Mouse (Mus musculus) right cerebral cortex, adult 2 months (tissue): ENCODE measurements at regions not wholly inside any gene's neighbourhood (a gene's known extent, or its start where the extent isn't known, plus 50 kb on each side); places are given as distances from the start of the nearest gene placed in this dataset.

ENCODE experiments used
- DNase-seq, 2 experiments: peaks; one replicate each; pipeline ENCODE4 v3.0.0; 2021 to 2022; ENCODE audit warnings: low spot score in 2 of 2

DNA sequence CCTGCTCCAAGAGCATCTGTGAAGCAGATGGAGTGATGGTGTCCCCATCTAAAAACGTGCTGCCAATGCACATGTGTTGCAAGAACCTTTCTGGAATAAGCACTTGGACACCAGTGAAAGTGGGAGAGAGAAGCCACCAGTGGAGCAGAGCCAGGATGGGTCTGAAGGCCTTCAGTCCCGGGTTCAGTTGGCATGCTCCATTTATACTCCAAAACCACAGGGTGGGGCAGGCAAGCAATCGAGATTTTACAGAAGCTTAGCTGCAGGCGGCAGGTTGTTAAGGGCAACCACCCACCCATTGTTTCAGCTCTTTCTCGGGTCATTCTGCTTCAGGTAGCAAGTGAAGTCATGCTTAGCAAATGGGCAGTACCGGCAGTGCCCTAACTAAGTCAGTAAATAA lies 51.8 kb upstream of the Sv2b start:
- DNase-seq, result no peak

DNA sequence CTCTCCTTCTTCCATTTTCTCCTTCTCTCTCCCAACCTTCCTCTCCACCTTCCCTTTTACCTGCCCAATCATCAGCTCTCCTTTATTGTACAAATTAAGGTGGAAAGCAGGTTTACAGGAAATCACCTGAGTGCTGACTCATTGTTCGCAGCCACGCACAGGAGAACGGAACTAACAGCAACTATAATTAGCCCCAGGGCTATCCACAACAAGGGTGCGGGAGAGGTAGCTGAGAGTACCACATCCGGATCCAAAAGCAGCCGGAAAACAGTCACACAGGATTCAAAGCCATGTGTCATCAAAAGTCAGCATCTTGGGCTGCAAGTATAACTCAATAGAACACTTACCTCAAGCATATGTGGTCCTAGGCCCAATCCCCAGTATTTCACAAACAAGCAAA lies 53.5 kb upstream of the Sv2b start:
- no peak for DNase-seq

DNA sequence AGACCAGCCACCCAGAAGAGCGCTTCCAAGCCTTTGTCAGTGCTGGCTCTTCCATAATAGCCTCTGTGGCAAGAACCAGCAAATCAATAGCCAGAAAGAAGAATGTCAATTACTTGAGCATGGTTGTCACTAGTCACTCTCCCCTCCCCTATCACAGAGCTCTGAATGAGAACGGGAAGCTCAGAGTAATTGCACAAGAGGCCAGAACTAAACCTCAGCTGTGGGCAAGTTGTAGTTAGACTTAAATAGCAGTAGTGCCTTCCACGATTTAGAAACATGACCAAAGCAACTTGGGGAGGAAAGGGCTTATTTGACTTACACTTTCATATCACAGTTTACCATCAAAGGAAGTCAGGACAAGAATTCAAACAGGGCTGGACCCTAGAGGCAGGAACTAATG lies 56.4 kb upstream of the Sv2b start:
- DNase-seq, result no peak

DNA sequence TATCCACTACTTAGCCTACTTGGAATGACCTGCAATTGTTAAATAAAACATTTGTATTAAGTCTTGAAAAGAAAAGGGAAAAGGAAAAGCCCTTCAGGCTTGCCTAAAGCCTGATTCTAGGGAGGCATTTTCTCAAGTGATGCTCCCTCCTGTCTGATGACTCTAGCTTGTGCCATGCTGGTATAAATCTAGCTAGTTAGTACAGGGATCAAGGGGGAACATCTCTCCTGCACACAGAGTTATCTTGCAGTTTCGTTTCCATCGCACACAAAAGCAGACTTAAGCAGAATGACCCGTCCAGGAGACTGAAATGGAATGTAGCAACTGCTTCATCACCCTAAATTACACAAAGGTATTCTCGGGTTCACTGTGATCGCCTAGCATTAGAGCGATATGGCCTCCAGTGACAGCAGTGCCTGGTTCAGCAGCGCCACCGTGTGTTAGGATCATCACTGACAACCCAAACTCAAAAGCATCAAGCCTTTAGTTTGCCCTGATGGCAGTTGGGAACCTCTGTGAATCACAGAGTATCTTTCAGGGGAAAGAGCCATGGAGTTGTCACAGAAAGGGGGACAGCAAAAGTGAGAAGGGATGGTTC lies 57.3 kb upstream of the Sv2b start:
- peak; percentile 94 for DNase-seq

DNA sequence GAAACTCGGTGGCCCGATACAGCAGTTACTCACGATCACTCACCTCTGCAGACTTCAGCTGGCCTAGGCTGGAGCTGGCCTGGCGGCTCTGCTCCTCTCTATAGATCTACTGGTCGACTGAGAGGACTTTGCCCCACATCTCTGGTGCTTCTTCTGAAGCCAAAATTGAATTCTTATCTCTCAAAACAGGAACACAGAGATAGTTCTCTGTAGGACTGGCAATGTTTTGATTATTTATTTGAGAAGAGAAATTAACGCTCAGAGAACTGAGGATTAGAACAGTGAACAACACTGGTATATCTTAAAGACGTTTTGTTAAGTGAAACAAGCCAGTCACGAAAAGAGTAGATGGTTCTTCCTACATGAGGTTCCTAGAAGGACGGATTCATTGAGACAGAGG lies 59.3 kb upstream of the Sv2b start:
- DNase-seq, result no peak

DNA sequence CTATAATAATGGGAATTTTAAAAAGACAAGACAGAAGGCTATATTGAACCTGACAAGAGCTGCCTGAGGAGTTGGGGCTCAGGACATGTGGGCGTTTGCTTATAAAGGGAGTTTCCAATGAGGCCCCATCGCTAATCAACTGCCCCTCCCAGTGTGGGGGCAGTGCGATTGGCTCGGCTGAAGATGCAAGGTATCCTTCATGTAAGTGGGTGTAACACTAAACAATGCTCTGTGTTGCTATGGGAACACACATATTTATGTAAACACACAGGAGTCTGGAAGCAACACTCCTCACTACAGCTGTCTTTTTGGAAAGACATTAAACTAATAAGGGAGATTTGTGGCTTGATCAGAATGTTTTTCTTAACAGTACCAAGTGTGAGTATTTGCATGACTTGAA lies 60.3 kb upstream of the Sv2b start:
- DNase-seq, result no peak

DNA sequence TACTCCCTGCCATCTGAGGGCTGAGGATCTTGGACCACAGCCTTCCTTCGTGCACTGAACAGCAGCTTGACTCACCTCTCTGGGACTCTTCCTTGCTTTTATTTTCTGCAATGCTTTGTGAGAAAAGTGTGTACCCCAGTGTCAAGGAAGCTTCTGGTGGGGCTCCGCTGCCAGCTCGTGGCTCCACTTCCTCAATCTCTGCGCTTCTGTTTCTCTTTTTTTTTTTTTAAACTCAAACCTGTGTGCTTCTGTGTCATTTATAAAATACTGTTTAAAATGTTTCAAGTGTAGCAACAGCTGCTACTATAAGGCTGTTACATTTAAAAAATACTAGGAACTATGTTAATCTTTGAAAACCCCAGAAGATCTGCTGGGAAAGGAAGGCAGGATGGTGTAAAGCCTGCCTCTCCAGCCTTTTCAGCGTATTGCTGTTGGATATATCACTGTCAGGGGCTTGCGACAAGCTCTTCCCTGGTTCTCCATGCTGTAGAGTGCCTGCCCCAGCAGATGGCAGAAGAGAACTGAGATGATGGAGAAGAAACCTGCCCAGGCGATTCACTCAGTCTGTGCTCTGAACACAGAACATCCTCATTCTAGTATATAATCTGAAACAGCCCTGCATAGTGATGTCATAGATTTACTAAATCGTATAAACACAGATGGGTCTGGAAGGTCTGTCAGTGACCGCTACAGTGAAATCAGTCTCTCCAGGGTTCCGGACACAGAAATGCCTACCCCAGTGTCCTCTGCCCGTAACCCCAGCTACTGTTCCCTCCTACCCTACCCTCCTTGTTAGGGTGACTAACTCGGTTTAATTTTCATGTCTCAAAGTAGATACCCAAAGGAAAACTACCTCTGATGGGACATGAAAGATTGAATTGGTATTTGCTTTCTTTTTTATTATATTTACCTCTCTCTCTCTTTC lies 61.8 kb upstream of the Sv2b start:
- DNase-seq, result peak; percentile 88 to 96

DNA sequence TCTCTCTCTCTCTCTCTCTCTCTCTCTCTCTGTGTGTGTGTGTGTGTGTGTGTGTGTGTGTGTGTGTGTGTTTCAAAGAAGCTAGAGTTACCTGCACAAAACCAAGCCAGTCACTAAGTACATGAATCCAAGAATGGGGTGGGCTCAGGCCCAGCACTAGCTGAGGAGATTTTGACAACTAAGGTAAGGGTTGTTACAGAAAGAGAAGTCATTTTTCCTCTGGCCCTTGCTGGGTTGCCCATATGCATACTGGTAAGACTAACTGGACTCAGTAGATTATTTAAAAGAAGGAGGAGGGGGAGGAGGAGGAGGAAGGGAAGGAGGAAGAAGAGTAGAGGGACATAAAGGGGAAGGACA lies 62.4 kb upstream of the Sv2b start:
- DNase-seq, result no peak

DNA sequence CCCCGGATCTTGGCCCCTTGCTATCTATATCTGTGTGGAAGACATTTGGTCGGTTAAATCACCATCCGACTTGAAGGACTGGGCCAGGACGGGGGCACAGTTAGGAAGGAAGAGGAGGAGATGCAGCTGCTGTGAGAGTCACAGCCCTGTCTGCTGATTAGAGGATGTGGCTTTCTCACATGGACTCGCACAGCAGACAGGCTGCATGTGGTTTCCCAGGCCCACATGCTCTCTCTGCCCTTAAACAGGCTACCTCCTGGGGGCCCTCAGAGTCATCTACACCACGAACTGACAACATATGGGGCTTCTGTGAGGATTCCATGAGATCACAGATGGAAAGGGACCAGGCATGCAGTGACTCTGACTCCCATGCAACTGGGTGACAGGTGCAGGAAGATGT lies 62.9 kb upstream of the Sv2b start:
- no peak for DNase-seq

DNA sequence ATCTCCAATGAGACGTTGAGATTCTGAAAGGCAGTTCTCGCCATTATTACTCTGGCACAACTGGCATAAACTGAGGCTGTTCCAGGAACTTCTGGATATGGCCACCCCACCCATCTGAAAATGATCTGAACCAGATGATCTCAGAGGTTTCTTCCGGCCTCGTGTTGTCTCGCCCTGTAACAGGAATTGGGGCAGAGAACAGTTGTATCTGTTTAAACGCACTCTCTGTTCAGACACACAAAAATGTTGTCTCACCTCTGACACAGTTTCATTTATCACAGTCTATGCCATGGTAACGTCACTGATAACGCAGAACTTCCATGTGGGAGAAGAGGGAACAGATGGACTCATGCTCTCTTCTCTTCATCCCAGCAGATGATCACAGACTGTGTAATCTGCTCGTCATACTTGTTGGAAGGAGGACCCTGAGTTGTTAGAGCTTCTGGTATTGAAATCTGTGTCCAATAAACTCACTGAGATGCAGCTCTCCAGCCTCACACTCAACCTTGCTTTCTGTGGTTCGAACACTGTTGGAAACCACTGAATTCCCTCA lies 63.9 kb upstream of the Sv2b start:
- no peak for DNase-seq

DNA sequence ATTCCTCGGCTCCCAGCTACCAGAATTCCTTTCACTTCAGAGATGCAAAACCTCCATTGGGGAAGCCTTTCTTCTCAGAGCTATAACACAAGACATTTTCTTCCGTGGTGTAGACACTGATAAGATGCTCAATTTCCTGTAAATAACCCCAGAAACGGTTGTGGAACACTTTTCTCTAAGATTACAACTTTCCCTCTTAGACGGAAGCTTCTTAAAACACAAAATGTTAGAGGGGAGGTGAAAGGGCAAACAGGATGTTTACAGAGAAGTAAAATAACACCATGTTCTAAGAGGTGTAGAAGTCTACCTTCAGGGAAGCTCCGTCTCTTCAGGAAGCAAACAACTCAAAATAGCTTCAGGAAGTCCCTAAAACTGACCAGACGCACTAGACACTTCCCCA lies 65.4 kb upstream of the Sv2b start:
- DNase-seq, result no peak

DNA sequence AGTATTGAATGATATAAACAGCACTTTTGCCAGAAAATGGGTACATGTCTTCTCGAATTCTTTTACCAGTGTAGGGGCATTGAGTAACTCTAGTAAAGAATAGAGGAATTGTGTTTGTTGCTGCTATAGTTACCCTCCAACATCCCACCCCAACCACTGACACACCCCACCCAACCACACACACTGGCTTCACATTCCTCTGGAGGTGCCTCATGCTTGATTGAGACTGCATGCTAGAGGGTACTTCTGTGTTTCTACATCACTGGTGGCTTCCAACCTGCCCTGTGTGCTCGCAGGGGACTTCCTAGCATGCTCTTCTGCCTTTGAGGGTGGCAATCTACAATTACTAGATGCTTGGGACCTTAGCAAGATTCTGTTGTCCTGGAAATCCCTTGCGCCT lies 70.5 kb upstream of the Sv2b start:
- no peak for DNase-seq

DNA sequence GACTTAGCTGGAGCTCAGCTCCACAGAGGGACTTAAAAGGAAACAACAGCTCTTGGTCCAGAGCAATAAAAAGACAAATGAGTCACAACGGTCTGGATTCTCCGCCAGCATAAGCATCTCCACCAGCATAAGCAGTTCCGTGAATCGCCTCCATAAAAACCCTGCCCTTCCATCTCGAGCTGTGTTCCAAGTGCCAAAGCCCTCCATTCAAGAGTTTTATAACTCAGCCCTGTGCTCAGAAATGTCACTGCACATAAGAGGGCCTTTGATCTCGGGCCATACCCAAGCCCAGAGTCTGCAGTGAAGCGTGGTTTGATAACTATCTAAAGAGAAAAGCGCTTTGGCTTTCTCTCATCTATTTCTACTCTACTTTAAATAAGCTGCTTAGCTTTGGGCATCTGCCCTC lies 70.8 kb upstream of the Akap13 start:
- DNase-seq, result no peak

DNA sequence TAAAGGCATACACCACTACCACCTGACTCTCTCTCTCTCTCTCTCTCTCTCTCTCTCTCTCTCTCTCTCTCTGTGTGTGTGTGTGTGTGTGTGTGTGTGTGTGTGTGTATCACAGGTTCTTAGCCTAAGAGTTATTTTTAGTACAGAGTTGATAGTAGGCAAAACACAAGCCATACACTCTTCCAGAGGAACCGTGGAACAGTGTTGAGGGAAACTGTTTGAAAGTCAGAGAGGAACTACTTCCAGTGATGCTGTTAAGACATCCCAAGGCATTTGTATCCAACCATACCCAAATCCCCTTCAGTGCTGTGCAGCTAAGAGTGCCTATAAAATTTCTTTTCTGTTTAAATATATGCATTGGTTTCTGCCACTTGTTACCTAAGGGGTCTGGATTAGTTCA lies 68.3 kb upstream of the Akap13 start:
- DNase-seq, result no peak

DNA sequence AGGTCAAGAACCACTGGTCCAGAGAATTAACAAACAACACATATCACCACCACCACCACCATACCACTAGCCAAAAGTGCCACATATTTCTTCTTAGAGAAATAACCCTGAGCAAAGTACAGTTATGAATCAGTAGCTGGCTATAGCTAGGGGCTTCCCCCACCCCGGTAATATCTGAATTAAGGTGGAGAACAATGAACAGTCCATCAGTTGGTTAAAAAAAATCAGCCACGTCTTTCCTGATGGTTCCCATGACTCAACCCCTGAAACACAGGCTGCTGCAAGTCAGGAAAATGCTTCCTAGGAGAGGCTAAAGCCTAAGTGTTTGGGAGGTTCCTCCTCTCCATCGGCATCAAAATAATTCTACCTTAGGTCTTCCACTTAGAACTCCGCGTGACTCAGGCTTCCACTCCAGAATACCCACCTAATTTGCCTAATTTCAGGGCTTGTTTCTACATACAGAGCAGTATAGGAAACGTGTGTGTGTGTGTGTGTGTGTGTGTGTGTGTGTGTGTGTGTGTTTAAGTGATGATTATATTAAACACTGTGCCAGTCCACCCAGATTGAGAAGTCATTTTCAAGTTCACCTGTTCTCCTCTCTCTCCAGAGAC lies 67.4 kb upstream of the Akap13 start:
- no peak for DNase-seq

DNA sequence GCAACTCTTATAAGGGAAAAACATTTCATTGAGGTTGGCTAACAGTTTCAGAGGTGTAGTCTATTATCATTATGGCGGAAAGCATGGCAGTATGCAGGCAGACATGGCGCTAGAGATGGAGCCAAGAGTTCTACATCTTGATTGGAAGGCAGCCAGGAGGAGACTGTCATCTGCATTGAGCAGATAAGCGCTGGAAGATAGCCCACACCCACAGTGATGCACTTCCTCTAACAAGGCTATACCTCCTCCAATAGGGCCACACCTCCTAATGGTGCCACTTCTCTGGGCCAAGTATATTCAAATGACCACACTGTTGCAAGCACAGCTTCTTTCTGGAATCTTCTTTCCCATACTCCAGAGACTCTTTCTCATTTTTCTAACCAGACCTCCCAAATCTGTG lies 65.2 kb upstream of the Akap13 start:
- DNase-seq, result no peak

DNA sequence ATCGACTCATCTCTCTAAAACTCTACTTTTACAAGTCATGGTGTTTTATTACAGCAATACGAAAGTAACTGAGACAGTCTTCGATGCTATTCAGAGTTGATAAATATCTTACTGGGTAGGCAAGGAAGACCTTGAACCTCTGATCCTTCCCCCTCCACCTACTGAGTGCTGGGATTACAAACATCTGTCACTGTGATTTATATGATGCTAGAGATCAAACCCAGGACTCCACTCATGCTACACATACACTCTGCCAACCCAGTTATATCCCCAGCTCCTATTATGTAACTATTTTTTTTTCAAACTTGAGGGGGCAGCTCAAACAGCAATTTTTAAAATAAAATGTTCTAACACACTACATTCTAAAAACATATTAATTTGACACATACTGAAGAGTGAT lies 62.6 kb upstream of the Akap13 start:
- DNase-seq, result no peak

DNA sequence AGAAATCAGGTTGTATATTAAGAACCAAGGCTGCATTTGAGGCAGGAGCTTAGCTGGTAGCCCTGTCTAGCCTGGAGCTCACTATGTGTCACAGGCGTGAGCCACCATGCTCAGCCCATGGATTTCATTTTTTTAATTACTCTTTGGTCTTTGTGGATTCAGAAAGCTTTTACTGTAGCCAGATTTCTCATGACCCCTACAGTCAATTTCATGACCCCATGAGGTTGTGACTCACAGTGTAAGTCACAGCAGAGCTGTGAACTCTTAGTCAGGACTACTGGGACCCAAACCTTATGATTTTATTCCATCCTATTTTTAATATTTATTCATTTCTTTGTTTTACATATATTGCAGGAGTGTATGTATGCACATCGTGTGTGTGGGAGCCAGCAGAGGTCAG lies 61.9 kb upstream of the Akap13 start:
- no peak for DNase-seq

DNA sequence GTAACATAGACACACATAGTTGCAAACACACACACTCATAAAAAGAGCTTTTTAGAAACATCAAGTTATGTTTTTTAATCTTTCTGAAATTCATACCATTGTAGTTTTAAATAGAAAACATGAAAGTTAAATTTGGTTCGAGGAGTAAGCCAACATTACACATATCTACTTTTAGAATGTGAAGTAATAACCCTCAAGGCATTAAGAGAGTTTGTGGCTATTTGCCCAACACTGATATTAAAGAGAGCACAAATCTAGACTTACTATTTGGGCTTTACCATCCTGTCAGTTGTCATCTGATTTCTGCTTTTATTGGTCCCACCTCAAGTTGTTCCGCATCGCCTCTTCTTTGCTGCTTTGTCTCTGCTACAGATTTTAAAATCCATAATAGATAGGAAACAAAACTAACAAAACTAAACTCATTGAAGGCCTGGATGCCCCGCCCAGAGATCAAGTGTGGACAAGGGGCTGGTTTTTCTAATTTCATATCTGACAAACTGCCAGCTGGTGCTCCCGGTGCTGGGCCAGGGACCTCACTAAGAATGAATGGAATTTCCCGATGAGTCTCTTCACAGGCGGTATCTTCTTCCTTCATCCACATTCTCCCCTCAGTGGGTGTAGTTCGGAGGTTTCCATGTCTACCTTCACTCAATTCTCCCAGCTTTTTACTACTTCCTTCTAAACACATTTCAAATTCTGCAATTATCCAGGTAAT lies 60.3 kb upstream of the Akap13 start:
- no peak for DNase-seq

DNA sequence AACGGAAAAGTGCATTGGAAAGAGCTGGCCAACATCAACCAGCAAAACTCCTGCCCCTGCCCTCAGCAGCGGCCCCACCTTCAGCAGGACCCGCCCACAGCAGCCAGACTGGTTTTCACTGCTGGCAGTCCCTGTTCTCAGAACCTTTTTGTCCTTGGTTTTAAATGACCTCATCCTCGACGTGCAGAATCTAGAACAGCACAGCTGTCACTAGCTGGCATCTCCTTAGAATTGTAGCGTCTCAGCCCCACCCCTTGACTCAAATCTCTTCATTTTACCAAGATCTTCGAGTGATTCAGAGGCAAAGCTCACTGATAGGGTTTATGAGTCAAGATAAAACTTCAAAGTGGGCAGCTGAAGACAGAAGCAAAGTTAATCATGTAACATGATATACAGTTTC lies 57.8 kb upstream of the Akap13 start:
- peak; percentile 16 to 18 for DNase-seq

DNA sequence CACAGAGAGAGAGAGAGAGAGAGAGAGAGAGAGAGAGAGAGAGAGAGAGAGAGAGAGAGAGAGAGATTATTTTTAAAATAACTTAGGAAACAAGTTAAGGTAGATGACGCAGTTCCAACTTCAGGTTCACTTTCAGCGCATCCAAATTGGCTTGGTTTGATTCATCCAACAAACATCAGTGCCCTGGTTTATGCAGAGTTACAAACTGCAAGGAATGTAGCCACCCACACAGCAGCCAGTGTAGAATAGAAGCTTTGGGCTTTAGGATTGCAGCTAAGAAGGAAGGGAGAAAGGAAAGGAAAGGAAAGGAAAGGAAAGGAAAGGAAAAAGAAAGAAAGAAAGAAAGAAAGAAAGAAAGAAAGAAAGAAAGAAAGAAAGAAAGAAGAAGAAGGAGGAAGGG lies 56.9 kb upstream of the Akap13 start:
- peak; percentile 28 to 48 for DNase-seq
